Mouse (Mus musculus): ENCODE measurements around the gene Pip5k1c. TPM values are rescaled to one million over a fixed set of nuclear protein-coding genes. Genes with fewer than 3 reads are reported as not detected.
A peak's percentile ranks its signal among the peaks of the same experiment; 100 is the strongest.

Gene Pip5k1c
- total RNA-seq, 1 experiment: 27.3 TPM

DNA sequence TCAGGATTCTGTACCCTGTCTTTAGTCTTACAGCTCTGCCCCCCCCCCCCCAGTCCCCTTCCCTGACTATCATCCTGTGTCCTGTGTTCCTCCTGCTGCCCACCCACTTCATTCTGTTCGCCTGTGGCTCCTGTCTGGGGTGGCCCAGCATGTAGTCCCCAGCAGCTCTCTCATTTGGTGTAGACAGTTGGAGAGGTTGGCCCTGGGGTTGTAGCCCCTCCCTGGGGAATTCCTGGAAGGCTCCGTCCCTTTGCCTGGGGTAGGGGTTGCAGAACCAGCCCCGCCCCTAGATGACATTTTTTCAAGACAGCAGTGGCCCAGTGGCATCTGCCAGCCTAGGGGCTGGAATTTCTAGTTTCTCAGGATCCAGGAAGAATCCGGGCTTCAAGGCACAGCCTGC, 65.4 kb downstream of the Pip5k1c start:
- in situ Hi-C loops (cut with MboI; ENCODE audit: low sequenced_read_pairs in 2 of 2, unreplicated experiment in 2 of 2): no loop called here
- no peak for TF ChIP-seq CHD2 (IDR thresholded peaks at IDR 0.05; ENCODE audit: low read depth, low read length)
- TF ChIP-seq MAFK (IDR thresholded peaks at IDR 0.05; ENCODE audit: insufficient read depth, low read depth, low read length): no peak
- TF ChIP-seq HCFC1 (IDR thresholded peaks at IDR 0.05; ENCODE audit: borderline replicate concordance, insufficient read depth, low read length): no peak
- TF ChIP-seq ZC3H11A (IDR thresholded peaks at IDR 0.05; ENCODE audit: borderline replicate concordance, low read depth, low read length): no peak
- TF ChIP-seq ZNF384 (IDR thresholded peaks at IDR 0.05; ENCODE audit: low read depth, low read length): no peak
- Histone ChIP-seq H3K9ac (ENCODE audit: insufficient read depth, low read depth, low read length, poor library complexity, severe bottlenecking) (peak overlapping the region; percentile 83; the same call in 1 of the 2 replicates), H3K36me3 (ENCODE audit: control insufficient read depth, insufficient read depth, low read length, poor library complexity, severe bottlenecking) (peaks cover 24% of the 10 kb centered on the region; the same call in 1 of the 2 replicates), H3K4me1 (ENCODE audit: control insufficient read depth in 2 of 2, insufficient read depth in 2 of 2, low read length in 2 of 2, poor library complexity in 1 of 2) (peaks cover 15 to 44% of the 10 kb centered on the region in 2 experiments; a peak in 3 of 4 replicates), H3K9me3 (ENCODE audit: control insufficient read depth, insufficient read depth, low read depth, low read length) (no peaks in the 10 kb centered on the region), H3K4me3 (ENCODE audit: insufficient read depth in 1 of 2, low read depth in 1 of 2, low read length in 2 of 2, poor library complexity in 1 of 2, severe bottlenecking in 1 of 2) (peak overlapping the region; percentile 77 to 79), H3K27ac (ENCODE audit: insufficient read depth, low read depth, low read length, poor library complexity, severe bottlenecking) (no peak overlapping the region)
- no peak for DNase-seq (ENCODE audit: low read depth, low spot score)

DNA sequence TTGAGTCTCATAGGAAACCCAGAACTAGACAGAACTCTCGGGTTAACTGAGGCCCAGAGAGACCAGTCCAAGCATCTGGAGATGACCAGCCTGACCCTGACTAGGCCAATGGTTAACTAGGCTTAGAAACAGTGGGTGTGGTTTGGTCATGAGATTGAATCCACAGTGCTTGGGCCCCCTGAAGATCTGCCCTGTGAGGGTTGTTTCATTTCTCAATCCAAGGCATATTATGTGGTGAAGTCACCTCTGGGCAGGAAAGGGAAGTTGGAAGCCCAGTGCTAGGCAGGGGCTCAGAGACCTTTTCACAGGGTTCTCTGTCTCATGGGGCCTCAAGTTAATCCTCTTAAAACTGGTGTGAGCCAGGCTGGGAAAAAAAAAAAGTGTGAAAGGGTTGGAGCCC, 66.1 kb downstream of the Pip5k1c start:
- in situ Hi-C loops (cut with MboI; ENCODE audit: low sequenced_read_pairs in 2 of 2, unreplicated experiment in 2 of 2): no loop called here
- no peak for DNase-seq (ENCODE audit: low read depth, low spot score)
- no peak overlapping the region; the same call in 1 of the 2 replicates for H3K9ac ChIP-seq (ENCODE audit: insufficient read depth, low read depth, low read length, poor library complexity, severe bottlenecking)
- no peaks in the 10 kb centered on the region for H3K9me3 ChIP-seq (ENCODE audit: control insufficient read depth, insufficient read depth, low read depth, low read length)
- peaks cover 29% of the 10 kb centered on the region; the same call in 1 of the 2 replicates for H3K36me3 ChIP-seq (ENCODE audit: control insufficient read depth, insufficient read depth, low read length, poor library complexity, severe bottlenecking)
- H3K4me1 ChIP-seq (ENCODE audit: control insufficient read depth in 2 of 2, insufficient read depth in 2 of 2, low read length in 2 of 2, poor library complexity in 1 of 2): peaks cover 15 to 47% of the 10 kb centered on the region in 2 experiments; a peak in 3 of 4 replicates
- H3K27ac ChIP-seq (ENCODE audit: insufficient read depth, low read depth, low read length, poor library complexity, severe bottlenecking): no peak overlapping the region
- TF ChIP-seq HCFC1 (IDR thresholded peaks at IDR 0.05; ENCODE audit: borderline replicate concordance, insufficient read depth, low read length): no peak
- TF ChIP-seq ZC3H11A (IDR thresholded peaks at IDR 0.05; ENCODE audit: borderline replicate concordance, low read depth, low read length): no peak
- TF ChIP-seq MAFK (IDR thresholded peaks at IDR 0.05; ENCODE audit: insufficient read depth, low read depth, low read length): no peak
- no peak for TF ChIP-seq CHD2 (IDR thresholded peaks at IDR 0.05; ENCODE audit: low read depth, low read length)
- TF ChIP-seq ZNF384 (IDR thresholded peaks at IDR 0.05; ENCODE audit: low read depth, low read length): no peak
- H3K4me3 ChIP-seq (ENCODE audit: insufficient read depth in 1 of 2, low read depth in 1 of 2, low read length in 2 of 2, poor library complexity in 1 of 2, severe bottlenecking in 1 of 2): peak overlapping the region in 1 of 2 experiments; percentile 77; a peak in 1 of 4 replicates

DNA sequence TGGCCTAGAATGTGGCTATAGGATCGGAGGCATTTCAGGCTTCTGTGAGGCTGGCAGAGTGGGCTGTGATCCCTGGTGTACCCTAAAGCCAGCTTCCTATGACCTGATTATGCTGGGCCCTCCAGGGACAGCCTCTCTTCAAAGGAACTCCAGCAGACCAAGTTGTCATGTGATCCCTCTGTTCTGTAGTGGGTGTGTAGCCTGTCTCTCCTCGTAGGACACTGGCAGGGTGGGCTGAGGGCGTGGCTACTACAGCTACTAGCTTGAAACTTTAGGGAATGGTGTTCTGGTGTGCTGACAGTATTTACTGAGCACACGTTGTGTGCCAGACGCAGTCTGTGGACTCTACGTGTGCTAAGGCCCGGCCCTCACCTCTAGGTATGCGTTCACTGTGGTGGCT, 68.0 kb downstream of the Pip5k1c start:
- Histone ChIP-seq H3K27ac (ENCODE audit: insufficient read depth, low read depth, low read length, poor library complexity, severe bottlenecking) (no peak overlapping the region), H3K4me3 (ENCODE audit: insufficient read depth in 1 of 2, low read depth in 1 of 2, low read length in 2 of 2, poor library complexity in 1 of 2, severe bottlenecking in 1 of 2) (peak overlapping the region in 1 of 2 experiments; percentile 28; a peak in 2 of 4 replicates), H3K9ac (ENCODE audit: insufficient read depth, low read depth, low read length, poor library complexity, severe bottlenecking) (no peak overlapping the region), H3K9me3 (ENCODE audit: control insufficient read depth, insufficient read depth, low read depth, low read length) (no peaks in the 10 kb centered on the region), H3K36me3 (ENCODE audit: control insufficient read depth, insufficient read depth, low read length, poor library complexity, severe bottlenecking) (peaks cover 31% of the 10 kb centered on the region; the same call in 1 of the 2 replicates), H3K4me1 (ENCODE audit: control insufficient read depth in 2 of 2, insufficient read depth in 2 of 2, low read length in 2 of 2, poor library complexity in 1 of 2) (peaks cover 8 to 54% of the 10 kb centered on the region in 2 experiments; a peak in 3 of 4 replicates)
- DNase-seq (ENCODE audit: low read depth, low spot score): no peak
- TF ChIP-seq ZNF384 (IDR thresholded peaks at IDR 0.05; ENCODE audit: low read depth, low read length) (no peak), MAFK (IDR thresholded peaks at IDR 0.05; ENCODE audit: insufficient read depth, low read depth, low read length) (no peak), ZC3H11A (IDR thresholded peaks at IDR 0.05; ENCODE audit: borderline replicate concordance, low read depth, low read length) (no peak), HCFC1 (IDR thresholded peaks at IDR 0.05; ENCODE audit: borderline replicate concordance, insufficient read depth, low read length) (no peak), CHD2 (IDR thresholded peaks at IDR 0.05; ENCODE audit: low read depth, low read length) (no peak)
- in situ Hi-C loops (cut with MboI; ENCODE audit: low sequenced_read_pairs in 2 of 2, unreplicated experiment in 2 of 2): no loop called here

DNA sequence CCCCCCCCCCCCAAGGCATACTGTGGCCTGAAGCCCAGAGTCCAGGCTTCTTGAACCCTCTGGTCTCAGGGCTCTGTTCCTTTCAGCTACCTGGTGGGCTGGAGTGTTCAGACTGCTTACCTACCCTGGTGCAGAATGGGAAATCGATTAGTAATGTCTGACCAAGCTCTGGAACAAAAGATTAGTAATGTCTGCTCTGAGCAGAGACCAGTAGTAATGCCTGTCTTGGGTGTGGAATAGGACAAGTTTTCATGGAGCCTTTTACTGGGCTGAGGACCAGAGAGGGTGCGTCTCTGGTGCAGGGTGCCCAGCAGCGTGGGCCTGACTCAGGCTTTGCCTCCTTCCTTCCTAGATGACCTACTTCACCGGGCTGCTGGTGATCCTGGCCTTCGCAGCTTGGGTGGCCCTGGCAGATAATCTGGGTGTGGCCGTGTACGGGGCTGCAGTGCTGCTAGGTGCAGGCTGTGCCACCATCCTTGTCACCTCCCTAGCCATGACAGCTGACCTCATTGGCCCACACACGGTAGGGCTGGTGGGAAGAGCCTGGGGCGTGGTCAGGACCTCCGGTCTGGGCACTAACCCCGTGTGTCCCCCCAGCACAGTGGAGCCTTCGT, 69.7 kb downstream of the Pip5k1c start:
- Histone ChIP-seq H3K9me3 (ENCODE audit: control insufficient read depth, insufficient read depth, low read depth, low read length) (no peaks in the 10 kb centered on the region), H3K4me1 (ENCODE audit: control insufficient read depth in 2 of 2, insufficient read depth in 2 of 2, low read length in 2 of 2, poor library complexity in 1 of 2) (peaks cover 8 to 54% of the 10 kb centered on the region in 2 experiments; a peak in 3 of 4 replicates), H3K9ac (ENCODE audit: insufficient read depth, low read depth, low read length, poor library complexity, severe bottlenecking) (no peak overlapping the region), H3K36me3 (ENCODE audit: control insufficient read depth, insufficient read depth, low read length, poor library complexity, severe bottlenecking) (peaks cover 42% of the 10 kb centered on the region; the same call in 1 of the 2 replicates), H3K27ac (ENCODE audit: insufficient read depth, low read depth, low read length, poor library complexity, severe bottlenecking) (no peak overlapping the region), H3K4me3 (ENCODE audit: insufficient read depth in 1 of 2, low read depth in 1 of 2, low read length in 2 of 2, poor library complexity in 1 of 2, severe bottlenecking in 1 of 2) (no peak overlapping the region)
- TF ChIP-seq MAFK (IDR thresholded peaks at IDR 0.05; ENCODE audit: insufficient read depth, low read depth, low read length) (no peak), ZNF384 (IDR thresholded peaks at IDR 0.05; ENCODE audit: low read depth, low read length) (no peak), ZC3H11A (IDR thresholded peaks at IDR 0.05; ENCODE audit: borderline replicate concordance, low read depth, low read length) (no peak), HCFC1 (IDR thresholded peaks at IDR 0.05; ENCODE audit: borderline replicate concordance, insufficient read depth, low read length) (no peak), CHD2 (IDR thresholded peaks at IDR 0.05; ENCODE audit: low read depth, low read length) (no peak)
- in situ Hi-C loops (cut with MboI; ENCODE audit: low sequenced_read_pairs in 2 of 2, unreplicated experiment in 2 of 2): no loop called here
- no peak for DNase-seq (ENCODE audit: low read depth, low spot score)
